In genomic region chr11:22937716-22938316, GRCm38 (mm10) we compare ENCODE assay signal across 14 mouse cellular contexts.
"Had no signal": no experiment of that assay in that cellular context is flagged by ENCODE, and none has a peak within 500 bp of the region (broad histone marks: within the 10 kb centered on the region; RNA-seq: fewer than 3 reads in every experiment).

No protein-coding gene starts in this region.

- H3K9me3 ChIP-seq: limb, embryonic 10.5 days; liver, embryonic 12.5 days; midbrain, embryonic 15.5 days; neural tube, embryonic 12.5 days; stomach, embryonic 15.5 days had no signal

- H3K27me3 ChIP-seq: liver, embryonic 12.5 days; midbrain, embryonic 15.5 days; neural tube, embryonic 12.5 days; stomach, embryonic 15.5 days had no signal

- H3K9ac ChIP-seq: liver, embryonic 12.5 days; lung, embryonic 14.5 days; midbrain, embryonic 15.5 days; neural tube, embryonic 12.5 days; stomach, embryonic 15.5 days had no signal

- H3K4me1 ChIP-seq: limb, embryonic 10.5 days; midbrain, embryonic 15.5 days; stomach, embryonic 15.5 days had no signal

- H3K4me2 ChIP-seq: liver, embryonic 12.5 days; lung, embryonic 14.5 days; midbrain, embryonic 11.5 days; midbrain, embryonic 15.5 days; neural tube, embryonic 12.5 days; stomach, embryonic 15.5 days had no signal

- H3K27ac ChIP-seq: kidney, postnatal 0 days; limb, embryonic 10.5 days; liver, embryonic 12.5 days; midbrain, embryonic 15.5 days; neural tube, embryonic 12.5 days; stomach, embryonic 15.5 days had no signal

- DNase-seq: kidney, adult 11 months; kidney, adult 9 months; kidney, postnatal 36 days; lung, embryonic 14.5 days; lung, postnatal 10 days; lung, postnatal 4 days had no signal

- ATAC-seq: inflammation-experienced regulatory T-cells, adult 6 months; liver, embryonic 12.5 days; midbrain, embryonic 15.5 days had no signal

- H3K4me3 ChIP-seq: limb, embryonic 10.5 days; liver, embryonic 12.5 days; midbrain, embryonic 15.5 days; neural tube, embryonic 12.5 days; stomach, embryonic 15.5 days had no signal

- H3K36me3 ChIP-seq: limb, embryonic 10.5 days; liver, embryonic 12.5 days; midbrain, embryonic 15.5 days; neural tube, embryonic 12.5 days; stomach, embryonic 15.5 days had no signal
